Comparison of ENCODE assay signal across 7 mouse cellular contexts in the genomic region with DNA sequence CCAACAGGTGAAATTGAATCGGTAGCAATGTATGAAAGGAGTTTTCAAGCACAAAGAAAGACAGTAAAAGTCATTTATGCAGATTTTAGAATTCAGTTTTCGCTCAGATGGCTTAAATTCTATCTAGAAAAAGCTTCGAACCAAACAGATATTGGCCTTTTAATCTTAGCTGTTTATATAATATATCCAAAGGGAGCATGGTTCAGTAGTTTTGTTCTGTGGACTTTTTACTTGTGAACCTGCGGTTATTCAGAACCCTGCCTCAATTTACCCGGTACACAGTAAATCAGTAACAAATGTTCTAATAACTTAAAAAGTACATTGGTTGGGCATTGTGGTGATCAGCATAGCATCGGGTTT. TPM values are rescaled to one million over a fixed set of nuclear protein-coding genes. Genes with fewer than 3 reads are reported as not detected.
A peak's percentile ranks its signal among the peaks of the same experiment; 100 is the strongest.
DNase-seq lines count a peak whose midpoint lies in the region; ATAC-seq and TF ChIP-seq lines count a peak whose summit lies in the region.

No protein-coding gene starts in this region.

- H3K36me3 ChIP-seq in lung, embryonic 14.5 days (ENCODE audit: insufficient read depth): no peaks in the 10 kb centered on the region
- H3K36me3 ChIP-seq in forebrain, embryonic 13.5 days (ENCODE audit: poor library complexity, severe bottlenecking): no peaks in the 10 kb centered on the region
- no peaks in the 10 kb centered on the region for H3K36me3 ChIP-seq in limb, embryonic 13.5 days
- no peaks in the 10 kb centered on the region for H3K36me3 ChIP-seq in stomach, embryonic 14.5 days (ENCODE audit: control insufficient read depth, insufficient read depth, low read length)

- TF ChIP-seq CTCF in lung, embryonic 14.5 days (IDR thresholded peaks at IDR 0.05; ENCODE audit: low read depth): no peak

- H3K9me3 ChIP-seq in lung, embryonic 14.5 days (ENCODE audit: low read depth, low read length): no peaks in the 10 kb centered on the region
- H3K9me3 ChIP-seq in forebrain, embryonic 13.5 days (replicated peaks): no peaks in the 10 kb centered on the region
- no peaks in the 10 kb centered on the region for H3K9me3 ChIP-seq in limb, embryonic 13.5 days
- H3K9me3 ChIP-seq in stomach, embryonic 14.5 days (ENCODE audit: control insufficient read depth, low read depth, low read length): no peaks in the 10 kb centered on the region

- H3K4me3 ChIP-seq in lung, embryonic 14.5 days (ENCODE audit: low read depth, low read length): peak overlapping the region; percentile 50
- peak overlapping the region; percentile 49 for H3K4me3 ChIP-seq in forebrain, embryonic 13.5 days
- H3K4me3 ChIP-seq in limb, embryonic 13.5 days: peak overlapping the region; percentile 43
- peak overlapping the region; percentile 52 for H3K4me3 ChIP-seq in stomach, embryonic 14.5 days (ENCODE audit: low read depth, low read length)

- H3K9ac ChIP-seq in lung, embryonic 14.5 days: peak overlapping the region; percentile 61
- peak overlapping the region; percentile 71; the same call in 1 of the 2 replicates for H3K9ac ChIP-seq in forebrain, embryonic 13.5 days
- H3K9ac ChIP-seq in limb, embryonic 13.5 days: no peak overlapping the region
- H3K9ac ChIP-seq in stomach, embryonic 14.5 days (replicated peaks; ENCODE audit: low read depth, low read length): peak overlapping the region; percentile 40; the same call in 1 of the 2 replicates

- no peak for DNase-seq in lung, embryonic 14.5 days
- no peak for DNase-seq in lung, postnatal 36 days
- DNase-seq in layer of hippocampus, postnatal 25 days (ENCODE audit: extremely low spot score in 1 of 2, low spot score in 1 of 2): no peak
- no peak for DNase-seq in cerebellum, adult 18-20 months

- peak overlapping the region; percentile 79 for H3K4me2 ChIP-seq in lung, embryonic 14.5 days
- H3K4me2 ChIP-seq in forebrain, embryonic 13.5 days: peak overlapping the region; percentile 86
- H3K4me2 ChIP-seq in limb, embryonic 13.5 days (replicated peaks): peak overlapping the region; percentile 75
- H3K4me2 ChIP-seq in stomach, embryonic 14.5 days (replicated peaks; ENCODE audit: low read depth, low read length): peak overlapping the region; percentile 90

- WGBS in lung, embryonic 14.5 days: 51% methylated on average over 6 of the region's 6 CpGs
- 56% methylated on average over 6 of the region's 6 CpGs for WGBS in forebrain, embryonic 13.5 days
- 57% methylated on average over 6 of the region's 6 CpGs for WGBS in limb, embryonic 13.5 days
- 52% methylated on average over 6 of the region's 6 CpGs for WGBS in stomach, embryonic 14.5 days

- H3K27ac ChIP-seq in lung, embryonic 14.5 days (ENCODE audit: low read depth): no peak overlapping the region
- no peak overlapping the region for H3K27ac ChIP-seq in forebrain, embryonic 13.5 days
- no peak overlapping the region for H3K27ac ChIP-seq in limb, embryonic 13.5 days
- H3K27ac ChIP-seq in stomach, embryonic 14.5 days (ENCODE audit: low read length): no peak overlapping the region

- H3K4me1 ChIP-seq in lung, embryonic 14.5 days (ENCODE audit: insufficient read depth): peaks cover 2% of the 10 kb centered on the region; the same call in 1 of the 2 replicates
- peaks cover 13% of the 10 kb centered on the region for H3K4me1 ChIP-seq in forebrain, embryonic 13.5 days
- H3K4me1 ChIP-seq in limb, embryonic 13.5 days: peaks cover 9% of the 10 kb centered on the region
- H3K4me1 ChIP-seq in stomach, embryonic 14.5 days (ENCODE audit: control insufficient read depth, insufficient read depth, low read length): no peaks in the 10 kb centered on the region

- ATAC-seq in lung, embryonic 14.5 days (ENCODE audit: insufficient read depth): no peak
- ATAC-seq in forebrain, embryonic 13.5 days: no peak
- no peak for ATAC-seq in limb, embryonic 13.5 days (ENCODE audit: low FRiP score, low read depth)
- no peak for ATAC-seq in stomach, embryonic 14.5 days (ENCODE audit: insufficient number of reproducible peaks, insufficient read depth, low FRiP score, low read depth)

- H3K27me3 ChIP-seq in lung, embryonic 14.5 days (ENCODE audit: insufficient read depth, low read length): no peaks in the 10 kb centered on the region
- H3K27me3 ChIP-seq in forebrain, embryonic 13.5 days: no peaks in the 10 kb centered on the region
- H3K27me3 ChIP-seq in limb, embryonic 13.5 days: peaks cover 2% of the 10 kb centered on the region; the same call in 1 of the 2 replicates
- H3K27me3 ChIP-seq in stomach, embryonic 14.5 days (ENCODE audit: control insufficient read depth, insufficient read depth, low read length): no peaks in the 10 kb centered on the region

RNA-seq across cellular contexts. Expression of gene Gm21985, which starts 18.9 kb away (rescaled TPM):
- not detected in 2 replicates for polyA plus RNA-seq in lung, embryonic 14.5 days (2014; fragmentation: Nextera tagmentation; extraction: Ambion mirVana)
- polyA plus RNA-seq in forebrain, embryonic 13.5 days (2015; fragmentation: Nextera tagmentation; extraction: Ambion mirVana): not detected in 2 replicates
- polyA plus RNA-seq in limb, embryonic 13.5 days (2015; fragmentation: Nextera tagmentation; extraction: Ambion mirVana): not detected in 2 replicates
- not detected in 2 replicates for polyA plus RNA-seq in stomach, embryonic 14.5 days (2014; fragmentation: Nextera tagmentation; extraction: Ambion mirVana)
- total RNA-seq in layer of hippocampus, postnatal 25 days (2021): 1 to 10 TPM in 1 of 2 experiments, under 1 TPM in 1; 0.54 to 5.3 TPM

RNA-seq across cellular contexts. Expression of gene Slc12a6, which starts 19.4 kb away (rescaled TPM):
- polyA plus RNA-seq in lung, embryonic 14.5 days (2014; fragmentation: Nextera tagmentation; extraction: Ambion mirVana): 11.6 and 11.9 TPM in 2 replicates
- 11.8 and 14.7 TPM in 2 replicates for polyA plus RNA-seq in forebrain, embryonic 13.5 days (2015; fragmentation: Nextera tagmentation; extraction: Ambion mirVana)
- 9.2 and 9.5 TPM in 2 replicates for polyA plus RNA-seq in limb, embryonic 13.5 days (2015; fragmentation: Nextera tagmentation; extraction: Ambion mirVana)
- 18.9 and 19.9 TPM in 2 replicates for polyA plus RNA-seq in stomach, embryonic 14.5 days (2014; fragmentation: Nextera tagmentation; extraction: Ambion mirVana)
- total RNA-seq in layer of hippocampus, postnatal 25 days (2021): 100 to 1,000 TPM in 1 of 2 experiments, 10 to 100 TPM in 1; 94.4 to 109 TPM

RNA-seq across cellular contexts. Expression of gene Nop10, which starts 23.3 kb away (rescaled TPM):
- 187 and 196 TPM in 2 replicates for polyA plus RNA-seq in lung, embryonic 14.5 days (2014; fragmentation: Nextera tagmentation; extraction: Ambion mirVana)
- polyA plus RNA-seq in forebrain, embryonic 13.5 days (2015; fragmentation: Nextera tagmentation; extraction: Ambion mirVana): 180 and 196 TPM in 2 replicates
- polyA plus RNA-seq in limb, embryonic 13.5 days (2015; fragmentation: Nextera tagmentation; extraction: Ambion mirVana): 189 and 193 TPM in 2 replicates
- polyA plus RNA-seq in stomach, embryonic 14.5 days (2014; fragmentation: Nextera tagmentation; extraction: Ambion mirVana): 197 and 199 TPM in 2 replicates
- 10 to 100 TPM; 53.6 to 59.6 TPM for total RNA-seq in layer of hippocampus, postnatal 25 days (2021)

RNA-seq across cellular contexts. Expression of gene Nutm1, which starts 25.9 kb away (rescaled TPM):
- polyA plus RNA-seq in lung, embryonic 14.5 days (2014; fragmentation: Nextera tagmentation; extraction: Ambion mirVana): 0.11 TPM in 2 replicates
- not detected in 2 replicates for polyA plus RNA-seq in forebrain, embryonic 13.5 days (2015; fragmentation: Nextera tagmentation; extraction: Ambion mirVana)
- not detected in 2 replicates for polyA plus RNA-seq in limb, embryonic 13.5 days (2015; fragmentation: Nextera tagmentation; extraction: Ambion mirVana)
- not detected in 2 replicates for polyA plus RNA-seq in stomach, embryonic 14.5 days (2014; fragmentation: Nextera tagmentation; extraction: Ambion mirVana)
- total RNA-seq in layer of hippocampus, postnatal 25 days (2021): not detected

RNA-seq across cellular contexts. Expression of gene Lpcat4, which starts 45.7 kb away (rescaled TPM):
- 19.3 TPM in 2 replicates for polyA plus RNA-seq in lung, embryonic 14.5 days (2014; fragmentation: Nextera tagmentation; extraction: Ambion mirVana)
- 9.7 and 10.6 TPM in 2 replicates for polyA plus RNA-seq in forebrain, embryonic 13.5 days (2015; fragmentation: Nextera tagmentation; extraction: Ambion mirVana)
- polyA plus RNA-seq in limb, embryonic 13.5 days (2015; fragmentation: Nextera tagmentation; extraction: Ambion mirVana): 15.2 and 18.4 TPM in 2 replicates
- polyA plus RNA-seq in stomach, embryonic 14.5 days (2014; fragmentation: Nextera tagmentation; extraction: Ambion mirVana): 23.0 and 26.4 TPM in 2 replicates
- total RNA-seq in layer of hippocampus, postnatal 25 days (2021): 10 to 100 TPM; 78.7 to 95.6 TPM
